Mouse (Mus musculus) thymus, adult 2 months (tissue): ENCODE data around the gene Aff1. TPM values are rescaled to one million over a fixed set of nuclear protein-coding genes. Genes with fewer than 3 reads are reported as not detected.

Experiments used
- DNase-seq: peaks from one replicate; pipeline ENCODE4 v3.0.0; 2021
- H3K27ac ChIP-seq: fragments of 200-500 bp; 2 replicates; pipeline ENCODE4 v1.5.1; 2012; ENCODE audit warnings: low read length, control low read depth; ENCODE audit not compliant: control insufficient read depth, insufficient read depth
- H3K27me3 ChIP-seq: fragments of 200-500 bp; 2 replicates; pipeline ENCODE4 v1.6.1; 2012; ENCODE audit warnings: mild to moderate bottlenecking, low read length, moderate library complexity, mixed read lengths; ENCODE audit not compliant: control insufficient read depth, insufficient read depth
- H3K36me3 ChIP-seq: fragments of 200-500 bp; 2 replicates; pipeline ENCODE4 v1.6.1; 2012; ENCODE audit warnings: mild to moderate bottlenecking, low read length, moderate library complexity; ENCODE audit not compliant: control insufficient read depth, insufficient read depth
- H3K4me1 ChIP-seq: fragments of 200-500 bp; replicated peaks from 2 replicates; pipeline ENCODE4 v1.6.1; 2012; ENCODE audit warnings: low read length; ENCODE audit not compliant: control insufficient read depth, insufficient read depth
- H3K4me3 ChIP-seq: fragments of 200-500 bp; 2 replicates; pipeline ENCODE4 v1.5.1; 2012; ENCODE audit warnings: mild to moderate bottlenecking, low read length, control low read depth, moderate library complexity; ENCODE audit not compliant: control insufficient read depth, insufficient read depth
- CTCF ChIP-seq: fragments of 200-500 bp; IDR thresholded peaks from 2 replicates; pipeline ENCODE4 v1.5.1; 2012; ENCODE audit warnings: mild to moderate bottlenecking, control low read depth, low read length, moderate library complexity, borderline replicate concordance; ENCODE audit not compliant: control insufficient read depth, poor library complexity, insufficient read depth; ENCODE audit errors: extremely low read depth
- POLR2A ChIP-seq: fragments of 200-500 bp; IDR thresholded peaks from 2 replicates; pipeline ENCODE4 v1.6.1; 2012; ENCODE audit warnings: mild to moderate bottlenecking, low read length, control low read depth, moderate library complexity; ENCODE audit not compliant: control insufficient read depth, poor library complexity, insufficient read depth; ENCODE audit errors: extremely low read depth
- WGBS: fragments of 180-500 bp; shearing (Covaris S2); methylation state at CpG from one replicate; pipeline ENCODE4 v1.1.7; 2018; 5-methylcytosine and 5-hydroxymethylcytosine counted together
- polyA plus RNA-seq: library from polyadenylated mRNA; depleted of rRNA; stranded (reverse); fragments of >200 nt; gene quantifications from 2 replicates; pipeline ENCODE4 v1.2.3, GENCODE M21; 2012

Gene Aff1
- polyA plus RNA-seq, 1 experiment: 49.1 TPM

DNA sequence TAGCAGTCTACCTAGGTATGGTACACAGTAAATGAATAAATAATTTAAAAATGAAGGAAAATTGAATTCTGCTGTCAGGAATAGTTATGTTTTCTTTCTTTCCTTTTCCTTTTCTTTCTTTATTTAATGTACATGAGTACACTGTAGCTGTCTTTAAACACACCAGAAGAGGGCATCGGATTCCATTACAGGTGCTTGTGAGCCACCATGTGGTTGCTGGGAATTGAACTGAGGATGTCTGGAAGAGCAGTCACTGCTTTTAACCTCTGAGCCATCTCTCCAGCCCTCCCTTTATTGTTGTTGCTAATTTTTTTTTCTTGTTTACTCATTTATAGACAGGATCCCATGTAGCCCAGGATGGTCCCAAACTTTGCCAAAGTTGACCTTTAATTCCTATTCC is 38.0 kb downstream of the Aff1 start:
- 97% methylated on average over 1 of the region's 1 CpGs for WGBS
- no peak overlapping the region for H3K27ac ChIP-seq
- DNase-seq: no peak
- H3K36me3 ChIP-seq: no peaks in the 10 kb centered on the region
- no peak overlapping the region for H3K4me3 ChIP-seq
- H3K4me1 ChIP-seq: peaks cover 38% of the 10 kb centered on the region
- TF ChIP-seq POLR2A: no peak
- no peak for TF ChIP-seq CTCF
- H3K27me3 ChIP-seq: no peaks in the 10 kb centered on the region

DNA sequence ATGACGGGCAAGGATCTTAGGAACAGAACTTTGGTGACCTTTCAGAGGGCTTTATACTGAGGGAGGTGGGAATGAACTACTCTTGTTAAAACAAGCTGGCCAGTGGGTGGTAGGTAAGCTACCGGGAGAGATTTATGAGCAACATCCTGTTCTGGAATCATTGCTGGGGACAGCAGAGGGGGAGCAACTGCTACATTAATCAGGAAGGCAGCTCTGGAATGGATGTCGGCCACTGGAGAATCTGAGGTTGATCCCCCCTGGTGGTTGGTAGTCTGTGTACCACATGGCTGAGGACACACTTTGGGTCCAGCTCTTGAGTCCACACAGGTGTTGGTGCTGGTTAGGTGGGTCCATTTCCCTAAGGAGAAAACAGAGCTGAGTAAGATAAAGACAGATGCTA is 38.6 kb downstream of the Aff1 start:
- no peak overlapping the region for H3K4me3 ChIP-seq
- no peaks in the 10 kb centered on the region for H3K36me3 ChIP-seq
- DNase-seq: no peak
- H3K4me1 ChIP-seq: peaks cover 36% of the 10 kb centered on the region
- 95% methylated on average over 3 of the region's 3 CpGs for WGBS
- no peak overlapping the region for H3K27ac ChIP-seq
- no peaks in the 10 kb centered on the region for H3K27me3 ChIP-seq
- TF ChIP-seq CTCF: no peak
- TF ChIP-seq POLR2A: no peak

DNA sequence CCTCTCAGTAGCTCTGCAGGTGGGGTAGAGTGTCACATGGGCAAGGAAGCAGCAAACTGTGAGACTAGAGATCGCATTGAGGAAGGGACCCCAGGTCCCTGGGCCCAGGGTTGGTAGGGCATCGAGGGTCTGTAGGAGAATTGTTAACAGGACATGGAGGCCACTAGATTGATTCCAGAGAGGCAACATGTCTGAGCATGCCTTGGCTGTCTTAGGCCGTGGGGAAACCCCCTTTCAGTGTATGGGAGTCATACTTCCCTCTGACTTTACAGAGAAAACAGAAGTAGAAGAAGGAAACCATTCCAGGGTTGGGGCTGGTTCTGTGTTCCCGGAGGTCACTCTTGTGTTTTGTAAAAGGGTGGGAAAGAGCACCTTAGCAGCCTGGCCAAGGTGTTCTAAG is 40.4 kb downstream of the Aff1 start:
- no peak for DNase-seq
- 66% methylated on average over 4 of the region's 4 CpGs for WGBS
- H3K27me3 ChIP-seq: no peaks in the 10 kb centered on the region
- H3K4me3 ChIP-seq: no peak overlapping the region
- H3K4me1 ChIP-seq: peaks cover 32% of the 10 kb centered on the region
- H3K27ac ChIP-seq: no peak overlapping the region
- TF ChIP-seq POLR2A: no peak
- no peak for TF ChIP-seq CTCF
- no peaks in the 10 kb centered on the region for H3K36me3 ChIP-seq

DNA sequence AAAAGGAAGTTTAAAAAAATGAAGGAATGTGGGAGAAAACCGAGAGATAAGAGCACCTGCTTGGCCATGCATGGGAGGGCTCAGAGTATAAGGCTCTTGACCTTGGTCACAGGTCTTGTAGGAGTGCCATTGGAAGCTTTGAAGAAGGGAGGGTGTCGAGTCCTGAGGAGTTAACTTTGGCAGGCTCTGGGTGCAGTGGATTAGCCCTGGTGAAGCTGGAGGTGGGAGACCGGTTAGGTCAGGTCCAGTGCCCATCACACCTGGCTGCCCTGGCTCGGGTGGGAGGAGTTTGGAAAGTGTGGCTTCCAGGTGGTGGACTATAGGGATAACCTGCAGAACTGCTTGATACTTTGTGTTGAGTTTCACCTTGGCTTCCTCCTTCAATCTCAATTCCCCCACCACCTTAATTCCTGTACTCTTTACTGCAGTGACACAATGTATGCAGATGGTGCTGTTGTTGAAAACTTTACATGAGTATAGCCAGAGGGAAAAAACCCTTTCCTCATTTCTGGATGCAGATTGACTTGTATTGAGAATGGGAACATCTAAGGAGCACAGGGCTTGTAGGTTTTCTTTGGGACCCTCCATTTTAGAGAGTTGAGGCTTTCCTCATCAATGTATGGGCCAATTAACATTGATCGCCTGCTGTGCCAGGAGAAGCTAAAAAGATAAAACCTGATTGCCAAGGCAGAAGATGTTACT is 43.4 kb downstream of the Aff1 start:
- no peak for DNase-seq
- Histone ChIP-seq H3K27ac (no peak overlapping the region), H3K4me1 (peaks cover 16% of the 10 kb centered on the region), H3K4me3 (no peak overlapping the region), H3K36me3 (no peaks in the 10 kb centered on the region), H3K27me3 (no peaks in the 10 kb centered on the region)
- TF ChIP-seq CTCF (no peak), POLR2A (no peak)
- WGBS: 83% methylated on average over 5 of the region's 5 CpGs

DNA sequence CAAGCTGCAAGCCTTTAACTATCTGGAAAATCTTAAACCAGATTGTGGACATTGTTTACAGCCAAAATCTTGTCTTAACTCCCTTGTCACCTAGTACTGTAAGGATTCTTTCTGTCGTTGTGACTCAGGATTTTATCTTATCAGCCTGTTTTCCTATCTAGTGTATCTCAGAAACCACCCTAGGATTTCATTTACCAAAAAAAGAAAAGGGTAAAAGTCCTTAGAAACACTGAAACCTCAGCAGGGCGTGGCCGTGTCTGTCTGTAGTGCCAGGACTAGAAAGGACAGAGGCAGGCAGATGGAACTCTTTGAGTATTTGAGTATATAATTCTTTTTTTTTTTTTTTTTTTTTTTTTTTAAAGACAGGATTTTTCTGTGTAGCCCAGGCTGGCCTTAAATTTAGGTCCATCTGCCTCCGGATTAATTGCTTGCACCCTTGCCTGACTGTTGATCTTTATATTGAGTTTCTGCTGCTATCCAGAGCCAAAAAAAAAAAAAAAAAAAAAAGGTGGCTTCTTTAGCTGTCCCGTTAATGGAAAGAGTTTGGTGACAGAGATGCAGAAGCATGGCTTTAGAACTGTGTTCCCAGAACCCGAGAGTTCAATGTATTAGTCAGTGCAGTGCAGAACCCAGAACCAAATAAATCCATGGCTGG is 44.5 kb downstream of the Aff1 start:
- Histone ChIP-seq H3K27me3 (no peaks in the 10 kb centered on the region), H3K36me3 (no peaks in the 10 kb centered on the region), H3K4me1 (peaks cover 16% of the 10 kb centered on the region), H3K4me3 (no peak overlapping the region), H3K27ac (no peak overlapping the region)
- WGBS: 68% methylated on average over 6 of the region's 6 CpGs
- no peak for TF ChIP-seq CTCF
- no peak for DNase-seq

DNA sequence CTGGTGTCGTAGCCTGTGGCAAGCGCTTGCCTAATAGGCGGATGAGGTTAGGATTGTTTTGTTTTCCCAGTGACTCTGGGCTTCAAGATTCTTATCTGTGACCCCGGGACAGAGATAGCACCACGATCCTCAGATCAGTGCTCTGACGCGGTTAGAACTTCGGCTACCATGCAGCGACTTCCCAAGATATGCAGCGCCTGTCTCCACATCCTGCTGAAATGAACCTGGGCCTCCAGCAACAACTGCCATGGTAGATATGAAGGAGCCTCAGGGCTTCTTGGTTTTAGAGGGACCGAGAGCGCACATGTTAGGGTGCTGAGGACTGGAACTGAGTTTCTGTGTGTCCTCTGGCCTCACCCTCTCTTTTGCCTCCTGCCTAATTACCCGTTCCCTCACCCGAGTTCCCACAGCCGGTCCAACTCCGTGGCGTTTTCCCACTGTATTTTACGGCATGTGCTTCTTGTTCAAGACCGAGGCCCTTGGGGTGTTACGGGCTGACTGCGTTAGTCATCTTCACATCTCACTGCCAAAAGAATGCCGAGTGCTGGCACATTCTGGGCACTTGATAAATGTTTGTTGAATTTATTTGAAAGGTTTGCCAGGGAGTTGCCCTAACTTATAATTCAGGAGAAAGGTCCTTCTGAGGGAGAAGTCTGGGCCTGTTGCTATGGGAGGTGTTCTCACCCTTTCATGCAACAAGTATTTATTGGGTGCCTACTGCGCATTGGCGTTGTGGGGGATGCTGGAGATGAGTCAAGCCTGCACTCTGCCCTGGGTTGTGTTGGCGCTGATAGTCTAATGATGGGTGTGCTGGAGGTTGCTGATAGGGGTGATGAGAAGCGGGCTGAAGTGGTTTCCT is 45.3 kb downstream of the Aff1 start:
- H3K27ac ChIP-seq: no peak overlapping the region
- H3K4me1 ChIP-seq: peaks cover 13% of the 10 kb centered on the region
- no peaks in the 10 kb centered on the region for H3K27me3 ChIP-seq
- WGBS: 92% methylated on average over 26 of the region's 26 CpGs
- DNase-seq: no peak
- no peaks in the 10 kb centered on the region for H3K36me3 ChIP-seq
- TF ChIP-seq CTCF (no peak), POLR2A (no peak)
- no peak overlapping the region for H3K4me3 ChIP-seq
